Mouse (Mus musculus): ENCODE measurements around the gene Cds1. TPM values are rescaled to one million over a fixed set of nuclear protein-coding genes. Genes with fewer than 3 reads are reported as not detected.
A peak's percentile ranks its signal among the peaks of the same experiment; 100 is the strongest.
"Not testable (repeated sequence)": the region's sequence is repeated elsewhere in the genome, so short reads cannot be mapped to it uniquely, and the experiment has no call there.

Cds1 gene
- total RNA-seq, 2 experiments from 2014 or later: 11.1 to 12.2 TPM

- DNase-seq: no peak
Measured at GRCm38 (mm10) chr5:101828932-101829331, 64.0 kb downstream of the Cds1 start.

- DNase-seq: no peak
Measured at GRCm38 (mm10) chr5:101830180-101830579, 65.2 kb downstream of the Cds1 start.

- DNase-seq: no peak
Measured at GRCm38 (mm10) chr5:101832042-101832441, 67.1 kb downstream of the Cds1 start.

GRCm38 (mm10) chr5:101832991-101833390 lies 68.1 kb downstream of the Cds1 start:
- DNase-seq: no peak

GRCm38 (mm10) chr5:101833875-101834274 lies 68.9 kb downstream of the Cds1 start:
- no peak for DNase-seq

- no peak for DNase-seq
Measured at GRCm38 (mm10) chr5:101836221-101836620, 71.3 kb downstream of the Cds1 start.

- not testable (repeated sequence) for DNase-seq
Measured at GRCm38 (mm10) chr5:101837605-101838004, 72.7 kb downstream of the Cds1 start.

- DNase-seq: no peak
Measured at GRCm38 (mm10) chr5:101840476-101840875, 75.5 kb downstream of the Cds1 start.

GRCm38 (mm10) chr5:101845011-101845410 lies 80.1 kb downstream of the Cds1 start:
- peak; percentile 81 for DNase-seq

GRCm38 (mm10) chr5:101845930-101846329 lies 81.0 kb downstream of the Cds1 start:
- DNase-seq: no peak

- no peak for DNase-seq
Measured at GRCm38 (mm10) chr5:101847323-101847722, 82.4 kb downstream of the Cds1 start.

- DNase-seq: no peak
Measured at GRCm38 (mm10) chr5:101847762-101848161, 82.8 kb downstream of the Cds1 start.

GRCm38 (mm10) chr5:101851133-101851532 lies 86.2 kb downstream of the Cds1 start:
- no peak for DNase-seq

GRCm38 (mm10) chr5:101852116-101852680 lies 87.3 kb downstream of the Cds1 start:
- no peak for DNase-seq

GRCm38 (mm10) chr5:101854100-101854499 lies 89.2 kb downstream of the Cds1 start:
- no peak for DNase-seq

- DNase-seq: peak; percentile 28
Measured at GRCm38 (mm10) chr5:101854667-101855066, 89.7 kb downstream of the Cds1 start.

- DNase-seq: no peak
Measured at GRCm38 (mm10) chr5:101855475-101855874, 90.5 kb downstream of the Cds1 start.

GRCm38 (mm10) chr5:101858891-101859436 lies 94.0 kb downstream of the Cds1 start:
- DNase-seq: no peak

GRCm38 (mm10) chr5:101861786-101862571 lies 97.0 kb downstream of the Cds1 start:
- DNase-seq: no peak

GRCm38 (mm10) chr5:101862651-101863050 lies 97.7 kb downstream of the Cds1 start:
- DNase-seq: no peak

GRCm38 (mm10) chr5:101863946-101864345 lies 99.0 kb downstream of the Cds1 start:
- no peak for DNase-seq

- DNase-seq: no peak
Measured at GRCm38 (mm10) chr5:101866722-101867121, 101.8 kb downstream of the Cds1 start.

All from adrenal gland, postnatal 10 days (tissue).